Mouse (Mus musculus): Measurements from ENCODE around the gene Nuak2.

The Nuak2 gene

GRCm38 (mm10) chr1:132355162-132355601 lies 39.3 kb downstream of the Nuak2 start:
- no peak for DNase-seq

GRCm38 (mm10) chr1:132355841-132356242 lies 39.9 kb downstream of the Nuak2 start:
- DNase-seq = peak; percentile 68 to 78

- no peak for DNase-seq
Observed at GRCm38 (mm10) chr1:132356841-132357240, 40.9 kb downstream of the Nuak2 start.

- DNase-seq = no peak
Observed at GRCm38 (mm10) chr1:132361959-132362358, 46.0 kb downstream of the Nuak2 start.

GRCm38 (mm10) chr1:132364388-132364787 lies 48.5 kb downstream of the Nuak2 start:
- DNase-seq = no peak

GRCm38 (mm10) chr1:132364896-132365557 lies 49.1 kb downstream of the Nuak2 start:
- DNase-seq = no peak

GRCm38 (mm10) chr1:132365645-132366044 lies 49.7 kb downstream of the Nuak2 start:
- DNase-seq = no peak

- no peak for DNase-seq
Observed at GRCm38 (mm10) chr1:132366235-132366634, 50.3 kb downstream of the Nuak2 start.

- DNase-seq = no peak
Observed at GRCm38 (mm10) chr1:132366937-132367336, 51.0 kb downstream of the Nuak2 start.

GRCm38 (mm10) chr1:132367692-132368506 lies 52.0 kb downstream of the Nuak2 start:
- peak; percentile 63 to 79 for DNase-seq

GRCm38 (mm10) chr1:132370681-132371173 lies 54.8 kb downstream of the Nuak2 start:
- DNase-seq = peak in 1 of 2 experiments; percentile 40

- DNase-seq = no peak
Observed at GRCm38 (mm10) chr1:132371298-132372081, 55.6 kb downstream of the Nuak2 start.

GRCm38 (mm10) chr1:132372354-132372753 lies 56.4 kb downstream of the Nuak2 start:
- DNase-seq = no peak

GRCm38 (mm10) chr1:132372896-132373534 lies 57.1 kb downstream of the Nuak2 start:
- no peak for DNase-seq

GRCm38 (mm10) chr1:132374140-132374872 lies 58.4 kb downstream of the Nuak2 start:
- no peak for DNase-seq

- DNase-seq = no peak
Observed at GRCm38 (mm10) chr1:132374873-132375244, 58.9 kb downstream of the Nuak2 start.

- no peak for DNase-seq
Observed at GRCm38 (mm10) chr1:132375256-132375655, 59.3 kb downstream of the Nuak2 start.

- DNase-seq = no peak
Observed at GRCm38 (mm10) chr1:132376211-132377054, 60.5 kb downstream of the Nuak2 start.

GRCm38 (mm10) chr1:132377055-132377365 lies 61.1 kb downstream of the Nuak2 start:
- DNase-seq = no peak

- no peak for DNase-seq
Observed at GRCm38 (mm10) chr1:132377811-132378210, 61.9 kb downstream of the Nuak2 start.

GRCm38 (mm10) chr1:132380550-132381100 lies 64.7 kb downstream of the Nuak2 start:
- DNase-seq = no peak

Data from spleen, adult 18-20 months (tissue).